Mouse (Mus musculus): ENCODE data around the gene Zfp663. TPM values are rescaled to one million over a fixed set of nuclear protein-coding genes. Genes with fewer than 3 reads are reported as not detected.

Zfp663 gene
- 0.06 TPM in 1 of 2 replicates, not detected in the other for polyA plus RNA-seq (2015; fragmentation: Nextera tagmentation; extraction: Ambion mirVana)

GRCm38 (mm10) chr2:165368496-165368895, at the start of gene Zfp663:
Zfp663 (minus strand) TSS chr2:165368729.
- Histone ChIP-seq H3K36me3 (replicated peaks) (no peaks in the 10 kb centered on the region), H3K4me1 (replicated peaks) (peaks cover 4% of the 10 kb centered on the region; the same call in 1 of the 2 replicates), H3K27ac (replicated peaks) (no peak within 1 kb of the TSS), H3K27me3 (peaks cover 32% of the 10 kb centered on the region), H3K9me3 (replicated peaks) (no peaks in the 10 kb centered on the region), H3K9ac (no peak within 1 kb of the TSS), H3K4me3 (replicated peaks) (peak within 1 kb of the TSS; percentile 18), H3K4me2 (peak within 1 kb of the TSS; percentile 44)
- ATAC-seq (ENCODE audit: insufficient read depth) = no peak
- 6% methylated on average over 27 of the region's 27 CpGs for WGBS (ENCODE audit: insufficient replicate concordance)

GRCm38 (mm10) chr2:165417291-165417690, 48.8 kb upstream of the Zfp663 start:
- ATAC-seq (ENCODE audit: insufficient read depth) = peak; percentile 64
- 61% methylated on average over 7 of the region's 7 CpGs for WGBS (ENCODE audit: insufficient replicate concordance)
- no peak overlapping the region for H3K4me3 ChIP-seq (replicated peaks)
- H3K9ac ChIP-seq = no peak overlapping the region
- no peaks in the 10 kb centered on the region for H3K36me3 ChIP-seq (replicated peaks)
- H3K4me1 ChIP-seq (replicated peaks) = peaks cover 21% of the 10 kb centered on the region; the same call in 1 of the 2 replicates
- no peak overlapping the region for H3K4me2 ChIP-seq
- H3K27me3 ChIP-seq = no peaks in the 10 kb centered on the region
- H3K9me3 ChIP-seq (replicated peaks) = no peaks in the 10 kb centered on the region
- H3K27ac ChIP-seq (replicated peaks) = 0 out of 2 replicates have a peak overlapping the region, but pooled peaks have one; percentile 19

- no peak for ATAC-seq (ENCODE audit: insufficient read depth)
- peaks cover 21% of the 10 kb centered on the region; the same call in 1 of the 2 replicates for H3K4me1 ChIP-seq (replicated peaks)
- H3K27ac ChIP-seq (replicated peaks) = no peak overlapping the region
- WGBS (ENCODE audit: insufficient replicate concordance) = 56% methylated on average over 6 of the region's 6 CpGs
- H3K36me3 ChIP-seq (replicated peaks) = no peaks in the 10 kb centered on the region
- H3K4me3 ChIP-seq (replicated peaks) = no peak overlapping the region
- H3K9ac ChIP-seq = no peak overlapping the region
- no peaks in the 10 kb centered on the region for H3K9me3 ChIP-seq (replicated peaks)
- no peak overlapping the region for H3K4me2 ChIP-seq
- no peaks in the 10 kb centered on the region for H3K27me3 ChIP-seq
These were observed 47.3 kb upstream of the Zfp663 start for GRCm38 (mm10) chr2:165415795-165416194.

- 42% methylated on average over 11 of the region's 11 CpGs for WGBS (ENCODE audit: insufficient replicate concordance)
- Histone ChIP-seq H3K9ac (no peak overlapping the region), H3K4me3 (replicated peaks) (no peak overlapping the region), H3K9me3 (replicated peaks) (no peaks in the 10 kb centered on the region), H3K36me3 (replicated peaks) (no peaks in the 10 kb centered on the region), H3K27ac (replicated peaks) (no peak overlapping the region), H3K27me3 (no peaks in the 10 kb centered on the region), H3K4me2 (no peak overlapping the region), H3K4me1 (replicated peaks) (peaks cover 21% of the 10 kb centered on the region; the same call in 1 of the 2 replicates)
- ATAC-seq (ENCODE audit: insufficient read depth) = no peak
These were observed 46.7 kb upstream of the Zfp663 start for GRCm38 (mm10) chr2:165415141-165415721.

- no peak for ATAC-seq (ENCODE audit: insufficient read depth)
- Histone ChIP-seq H3K9ac (no peak overlapping the region), H3K4me1 (replicated peaks) (peaks cover 21% of the 10 kb centered on the region; the same call in 1 of the 2 replicates), H3K27ac (replicated peaks) (no peak overlapping the region), H3K4me2 (no peak overlapping the region), H3K9me3 (replicated peaks) (no peaks in the 10 kb centered on the region), H3K36me3 (replicated peaks) (no peaks in the 10 kb centered on the region), H3K27me3 (no peaks in the 10 kb centered on the region), H3K4me3 (replicated peaks) (no peak overlapping the region)
- 49% methylated on average over 5 of the region's 5 CpGs for WGBS (ENCODE audit: insufficient replicate concordance)
These were observed 45.8 kb upstream of the Zfp663 start for GRCm38 (mm10) chr2:165414321-165414720.

GRCm38 (mm10) chr2:165413884-165414283, 45.4 kb upstream of the Zfp663 start:
- ATAC-seq (ENCODE audit: insufficient read depth) = no peak
- H3K27ac ChIP-seq (replicated peaks) = no peak overlapping the region
- H3K36me3 ChIP-seq (replicated peaks) = no peaks in the 10 kb centered on the region
- H3K27me3 ChIP-seq = no peaks in the 10 kb centered on the region
- no peak overlapping the region for H3K4me2 ChIP-seq
- no peak overlapping the region for H3K4me3 ChIP-seq (replicated peaks)
- H3K9ac ChIP-seq = no peak overlapping the region
- WGBS (ENCODE audit: insufficient replicate concordance) = 52% methylated on average over 3 of the region's 3 CpGs
- peaks cover 21% of the 10 kb centered on the region; the same call in 1 of the 2 replicates for H3K4me1 ChIP-seq (replicated peaks)
- H3K9me3 ChIP-seq (replicated peaks) = no peaks in the 10 kb centered on the region

- Histone ChIP-seq H3K4me3 (replicated peaks) (no peak overlapping the region), H3K27ac (replicated peaks) (no peak overlapping the region), H3K27me3 (no peaks in the 10 kb centered on the region), H3K9ac (no peak overlapping the region), H3K4me1 (replicated peaks) (peaks cover 25% of the 10 kb centered on the region), H3K4me2 (no peak overlapping the region), H3K36me3 (replicated peaks) (no peaks in the 10 kb centered on the region), H3K9me3 (replicated peaks) (no peaks in the 10 kb centered on the region)
- no peak for ATAC-seq (ENCODE audit: insufficient read depth)
- WGBS (ENCODE audit: insufficient replicate concordance) = 40% methylated on average over 10 of the region's 10 CpGs
These were observed 39.3 kb upstream of the Zfp663 start for GRCm38 (mm10) chr2:165407700-165408301.

- Histone ChIP-seq H3K9me3 (replicated peaks) (no peaks in the 10 kb centered on the region), H3K9ac (no peak overlapping the region), H3K4me2 (no peak overlapping the region), H3K36me3 (replicated peaks) (no peaks in the 10 kb centered on the region), H3K27me3 (no peaks in the 10 kb centered on the region), H3K4me1 (replicated peaks) (peaks cover 42% of the 10 kb centered on the region), H3K27ac (replicated peaks) (peak overlapping the region; percentile 72), H3K4me3 (replicated peaks) (no peak overlapping the region)
- 12% methylated on average over 6 of the region's 6 CpGs for WGBS (ENCODE audit: insufficient replicate concordance)
- ATAC-seq (ENCODE audit: insufficient read depth) = peak; percentile 45
These were observed 36.8 kb upstream of the Zfp663 start for GRCm38 (mm10) chr2:165405351-165405750.

GRCm38 (mm10) chr2:165404951-165405350, 36.4 kb upstream of the Zfp663 start:
- Histone ChIP-seq H3K4me2 (no peak overlapping the region), H3K9ac (no peak overlapping the region), H3K27ac (replicated peaks) (peak overlapping the region; percentile 72), H3K4me3 (replicated peaks) (no peak overlapping the region), H3K27me3 (no peaks in the 10 kb centered on the region), H3K9me3 (replicated peaks) (no peaks in the 10 kb centered on the region), H3K4me1 (replicated peaks) (peaks cover 42% of the 10 kb centered on the region), H3K36me3 (replicated peaks) (no peaks in the 10 kb centered on the region)
- ATAC-seq (ENCODE audit: insufficient read depth) = peak; percentile 85
- WGBS (ENCODE audit: insufficient replicate concordance) = 16% methylated on average over 9 of the region's 9 CpGs

GRCm38 (mm10) chr2:165398164-165398785, 29.7 kb upstream of the Zfp663 start:
- no peak overlapping the region for H3K4me3 ChIP-seq (replicated peaks)
- no peak overlapping the region for H3K27ac ChIP-seq (replicated peaks)
- H3K9ac ChIP-seq = no peak overlapping the region
- WGBS (ENCODE audit: insufficient replicate concordance) = 62% methylated on average over 15 of the region's 15 CpGs
- H3K9me3 ChIP-seq (replicated peaks) = no peaks in the 10 kb centered on the region
- no peak for ATAC-seq (ENCODE audit: insufficient read depth)
- H3K4me2 ChIP-seq = no peak overlapping the region
- H3K36me3 ChIP-seq (replicated peaks) = no peaks in the 10 kb centered on the region
- peaks cover 34% of the 10 kb centered on the region for H3K4me1 ChIP-seq (replicated peaks)
- no peaks in the 10 kb centered on the region for H3K27me3 ChIP-seq

- H3K4me2 ChIP-seq = no peak overlapping the region
- H3K27ac ChIP-seq (replicated peaks) = 0 out of 2 replicates have a peak overlapping the region, but pooled peaks have one; percentile 9
- H3K27me3 ChIP-seq = no peaks in the 10 kb centered on the region
- H3K4me1 ChIP-seq (replicated peaks) = peaks cover 30% of the 10 kb centered on the region
- H3K9ac ChIP-seq = no peak overlapping the region
- H3K4me3 ChIP-seq (replicated peaks) = no peak overlapping the region
- no peaks in the 10 kb centered on the region for H3K9me3 ChIP-seq (replicated peaks)
- WGBS (ENCODE audit: insufficient replicate concordance) = 73% methylated on average over 23 of the region's 23 CpGs
- ATAC-seq (ENCODE audit: insufficient read depth) = no peak
- H3K36me3 ChIP-seq (replicated peaks) = no peaks in the 10 kb centered on the region
These were observed 29.1 kb upstream of the Zfp663 start for GRCm38 (mm10) chr2:165397502-165398163.

Measured in liver, embryonic 15.5 days (tissue).